Mouse (Mus musculus): Measurements from ENCODE around the gene Rnf222. TPM values are rescaled to one million over a fixed set of nuclear protein-coding genes. Genes with fewer than 3 reads are reported as not detected.

Gene Rnf222
- total and polyA plus RNA-seq, 3 experiments = not detected

GRCm38 (mm10) chr11:68874841-68875240, 13.5 kb upstream of the Rnf222 start:
- peak; percentile 86 for DNase-seq (ENCODE audit: extremely low read depth)
- dilution Hi-C loops (cut with MboI; ENCODE audit: extremely low pct_ligation_motif_present, extremely low pct_unique_long_range_greater_than_20kb, low sequenced_read_pairs) = no loop called here

GRCm38 (mm10) chr11:68878811-68879210, 9.5 kb upstream of the Rnf222 start:
- no peak for TF ChIP-seq MAX (IDR thresholded peaks at IDR 0.05; ENCODE audit: low read length)
- TF ChIP-seq SMC3 (IDR thresholded peaks at IDR 0.05; ENCODE audit: low read depth, low read length) = no peak
- no peak for TF ChIP-seq KAT2A (IDR thresholded peaks at IDR 0.05; ENCODE audit: insufficient replicate concordance, low read length)
- no peak for TF ChIP-seq MYC (IDR thresholded peaks at IDR 0.05; ENCODE audit: low read depth, low read length)
- TF ChIP-seq TBP (conservative IDR thresholded peaks at IDR 0.05; ENCODE audit: low read depth, low read length) = no peak
- TF ChIP-seq PAX5 (IDR thresholded peaks at IDR 0.05; ENCODE audit: low read length) = no peak
- TF ChIP-seq IRF4 (IDR thresholded peaks at IDR 0.05; ENCODE audit: low read depth, low read length) = no peak
- no peak for TF ChIP-seq NELFE (IDR thresholded peaks at IDR 0.05; ENCODE audit: low read depth, low read length)
- in situ Hi-C loops (cut with MboI; ENCODE audit: low pct_ligation_motif_present, low pct_unique_long_range_greater_than_20kb, low sequenced_read_pairs) (loop anchor here (10.0 kb wide), 2 partner anchors 134 to 304 kb away; no protein-coding TSS in a partner anchor), dilution Hi-C loops (cut with MboI; ENCODE audit: extremely low pct_ligation_motif_present, extremely low pct_unique_long_range_greater_than_20kb, low sequenced_read_pairs) (no loop called here)
- no peaks in the 10 kb centered on the region for H3K79me2 ChIP-seq (replicated peaks; ENCODE audit: control insufficient read depth, extremely low read depth, insufficient read depth, poor library complexity, severe bottlenecking)
- no peaks in the 10 kb centered on the region for H3K9me3 ChIP-seq (replicated peaks; ENCODE audit: low read length)
- H3K27ac ChIP-seq (ENCODE audit: insufficient read depth, low read depth) = no peak overlapping the region
- no peaks in the 10 kb centered on the region for H3K27me3 ChIP-seq (replicated peaks)
- H3K4me1 ChIP-seq (ENCODE audit: control insufficient read depth in 1 of 2, insufficient read depth in 2 of 2) = 0 out of 4 replicates have a peak, but pooled peaks cover 0 to 2% of the 10 kb centered on the region in 2 experiments
- no peak for DNase-seq (ENCODE audit: extremely low read depth)
- no peak overlapping the region for H3K4me2 ChIP-seq (ENCODE audit: insufficient read depth, low read depth, poor library complexity, severe bottlenecking)
- H3K9ac ChIP-seq (ENCODE audit: insufficient read depth, low read depth) = no peak overlapping the region
- H3K4me3 ChIP-seq (replicated peaks in 1 of 3; ENCODE audit: low read depth in 2 of 3, low read length in 2 of 3, poor library complexity in 1 of 3) = no peak overlapping the region
- no peaks in the 10 kb centered on the region for H3K36me3 ChIP-seq (replicated peaks in 1 of 2; ENCODE audit: control insufficient read depth in 1 of 2, insufficient read depth in 1 of 2, low read length in 1 of 2)

More at GRCm38 (mm10) chr11:68874841-68875240, 13.5 kb upstream of the Rnf222 start:
- no peak overlapping the region for H3K27ac ChIP-seq (ENCODE audit: insufficient read depth, low read depth)
- no peaks in the 10 kb centered on the region for H3K79me2 ChIP-seq (replicated peaks; ENCODE audit: control insufficient read depth, extremely low read depth, insufficient read depth, poor library complexity, severe bottlenecking)
- H3K4me3 ChIP-seq (replicated peaks in 1 of 3; ENCODE audit: low read depth in 2 of 3, low read length in 2 of 3, poor library complexity in 1 of 3) = no peak overlapping the region
- H3K27me3 ChIP-seq (replicated peaks) = no peaks in the 10 kb centered on the region
- in situ Hi-C loops (cut with MboI; ENCODE audit: low pct_ligation_motif_present, low pct_unique_long_range_greater_than_20kb, low sequenced_read_pairs) = loop anchor here (10.0 kb wide), 2 partner anchors 130 to 300 kb away; no protein-coding TSS in a partner anchor
- TF ChIP-seq TCF12 (IDR thresholded peaks at IDR 0.05; ENCODE audit: low read depth, low read length) = no peak
- no peak for TF ChIP-seq ZMIZ1 (IDR thresholded peaks at IDR 0.05; ENCODE audit: low read depth, low read length)
- no peak for TF ChIP-seq JUND (conservative IDR thresholded peaks at IDR 0.05; ENCODE audit: low read depth, low read length)
- TF ChIP-seq MEF2A (IDR thresholded peaks at IDR 0.05; ENCODE audit: borderline replicate concordance, low read depth, low read length) = peak; percentile 54
- TF ChIP-seq USF1 (IDR thresholded peaks at IDR 0.05; ENCODE audit: low read depth, low read length) = no peak
- 0 out of 2 replicates have a peak, but pooled peaks have one; percentile 16 for TF ChIP-seq SIN3A (IDR thresholded peaks at IDR 0.05; ENCODE audit: low read length)
- no peak for TF ChIP-seq ELF1 (IDR thresholded peaks at IDR 0.05; ENCODE audit: low read depth, low read length)
- TF ChIP-seq KAT2A (IDR thresholded peaks at IDR 0.05; ENCODE audit: insufficient replicate concordance, low read length) = no peak
- TF ChIP-seq USF2 (conservative IDR thresholded peaks at IDR 0.05; ENCODE audit: low read depth, low read length) = no peak
- TF ChIP-seq CHD2 (IDR thresholded peaks at IDR 0.05; ENCODE audit: low read length) = no peak
- TF ChIP-seq SMC3 (IDR thresholded peaks at IDR 0.05; ENCODE audit: low read depth, low read length) = peak; percentile 86
- TF ChIP-seq JUN (IDR thresholded peaks at IDR 0.05; ENCODE audit: insufficient read depth, low read depth, low read length) = no peak
- peak; percentile 22; the same call in 1 of the 2 replicates for TF ChIP-seq NELFE (IDR thresholded peaks at IDR 0.05; ENCODE audit: low read depth, low read length)
- no peak for TF ChIP-seq ETS1 (conservative IDR thresholded peaks at IDR 0.05; ENCODE audit: low read depth, low read length)
- peak; percentile 30; the same call in 1 of the 2 replicates for TF ChIP-seq HCFC1 (IDR thresholded peaks at IDR 0.05; ENCODE audit: low read depth, low read length)
- TF ChIP-seq EP300 (IDR thresholded peaks at IDR 0.05; ENCODE audit: low read length) = no peak
- TF ChIP-seq CHD1 (IDR thresholded peaks at IDR 0.05; ENCODE audit: low read depth, low read length) = no peak
- no peak for TF ChIP-seq ZNF384 (IDR thresholded peaks at IDR 0.05; ENCODE audit: low read depth, low read length)
- TF ChIP-seq RAD21 (IDR thresholded peaks at IDR 0.05; ENCODE audit: low read depth, low read length) = peak; percentile 89
- TF ChIP-seq POLR2A (IDR thresholded peaks at IDR 0.05; ENCODE audit: low read depth, low read length) = no peak
- peak; percentile 94 to 96 for TF ChIP-seq CTCF (conservative IDR thresholded peaks at IDR 0.05 in 1 of 2, IDR thresholded peaks at IDR 0.05 in 1 of 2; ENCODE audit: low read depth in 2 of 2, low read length in 2 of 2)
- no peak for TF ChIP-seq UBTF (IDR thresholded peaks at IDR 0.05; ENCODE audit: low read depth, low read length)
- no peak for TF ChIP-seq MAZ (IDR thresholded peaks at IDR 0.05; ENCODE audit: low read depth, low read length)
- peak; percentile 46; the same call in 1 of the 2 replicates for TF ChIP-seq MYC (IDR thresholded peaks at IDR 0.05; ENCODE audit: low read depth, low read length)
- TF ChIP-seq BHLHE40 (IDR thresholded peaks at IDR 0.05; ENCODE audit: low read depth, low read length) = no peak
- TF ChIP-seq POLR2AphosphoS2 (IDR thresholded peaks at IDR 0.05; ENCODE audit: low read depth, low read length) = no peak
- no peak for TF ChIP-seq PAX5 (IDR thresholded peaks at IDR 0.05; ENCODE audit: low read length)
- no peak for TF ChIP-seq RCOR1 (conservative IDR thresholded peaks at IDR 0.05; ENCODE audit: low read depth, low read length)
- TF ChIP-seq TBP (conservative IDR thresholded peaks at IDR 0.05; ENCODE audit: low read depth, low read length) = no peak
- TF ChIP-seq NRF1 (IDR thresholded peaks at IDR 0.05; ENCODE audit: low read depth, low read length) = no peak
- peak; percentile 18; the same call in 1 of the 2 replicates for TF ChIP-seq ZC3H11A (IDR thresholded peaks at IDR 0.05; ENCODE audit: low read depth, low read length)
- peak; percentile 36; the same call in 1 of the 2 replicates for TF ChIP-seq IRF4 (IDR thresholded peaks at IDR 0.05; ENCODE audit: low read depth, low read length)
- TF ChIP-seq ZKSCAN1 (IDR thresholded peaks at IDR 0.05; ENCODE audit: borderline replicate concordance, low read depth, low read length) = no peak
- no peak for TF ChIP-seq GABPA (IDR thresholded peaks at IDR 0.05; ENCODE audit: insufficient replicate concordance, low read depth, low read length)
- TF ChIP-seq MXI1 (IDR thresholded peaks at IDR 0.05; ENCODE audit: low read depth, low read length) = no peak
- peak; percentile 39 for TF ChIP-seq MAX (IDR thresholded peaks at IDR 0.05; ENCODE audit: low read length)
- no peak for TF ChIP-seq MAFK (IDR thresholded peaks at IDR 0.05; ENCODE audit: insufficient replicate concordance, low read length)
- peak; percentile 24; the same call in 1 of the 2 replicates for TF ChIP-seq E2F4 (IDR thresholded peaks at IDR 0.05; ENCODE audit: insufficient replicate concordance, low read depth, low read length)
- peaks cover 0 to 19% of the 10 kb centered on the region in 2 experiments; a peak in 2 of 4 replicates for H3K4me1 ChIP-seq (ENCODE audit: control insufficient read depth in 1 of 2, insufficient read depth in 2 of 2)
- H3K4me2 ChIP-seq (ENCODE audit: insufficient read depth, low read depth, poor library complexity, severe bottlenecking) = 0 out of 2 replicates have a peak overlapping the region, but pooled peaks have one; percentile 14
- H3K9me3 ChIP-seq (replicated peaks; ENCODE audit: low read length) = no peaks in the 10 kb centered on the region
- no peaks in the 10 kb centered on the region for H3K36me3 ChIP-seq (replicated peaks in 1 of 2; ENCODE audit: control insufficient read depth in 1 of 2, insufficient read depth in 1 of 2, low read length in 1 of 2)
- H3K9ac ChIP-seq (ENCODE audit: insufficient read depth, low read depth) = no peak overlapping the region
